Comparison of ENCODE assay signal across 9 mouse cellular contexts in genomic region chr5:138473601-138474000, GRCm38 (mm10). TPM values are rescaled to one million over a fixed set of nuclear protein-coding genes. Genes with fewer than 3 reads are reported as not detected.
DNase-seq lines count a peak whose midpoint lies in the region; ATAC-seq and TF ChIP-seq lines count a peak whose summit lies in the region.
"Had no signal": no experiment of that assay in that cellular context is flagged by ENCODE, and none has a peak within 500 bp of the region (broad histone marks: within the 10 kb centered on the region; RNA-seq: fewer than 3 reads in every experiment).

No protein-coding gene starts in this region.

- H3K4me1 ChIP-seq in kidney, embryonic 16.5 days (ENCODE audit: insufficient read depth, low read length), result no peaks in the 10 kb centered on the region
- H3K4me1 ChIP-seq in ES-Bruce4 (ENCODE audit: control insufficient read depth, insufficient read depth, low read length), result no peaks in the 10 kb centered on the region
- H3K4me1 ChIP-seq in embryonic facial prominence, embryonic 11.5 days (ENCODE audit: control insufficient read depth, insufficient read depth, low read length), result no peaks in the 10 kb centered on the region
- H3K4me1 ChIP-seq: megakaryocyte, embryonic 14.5 days had no signal

- H3K9me3 ChIP-seq in kidney, embryonic 16.5 days (ENCODE audit: low read length), result peaks cover 3% of the 10 kb centered on the region; the same call in 1 of the 2 replicates
- H3K9me3 ChIP-seq in ES-Bruce4 (replicated peaks; ENCODE audit: control insufficient read depth, insufficient read depth, low read length, poor library complexity, severe bottlenecking), result peaks cover 3% of the 10 kb centered on the region; the same call in 1 of the 2 replicates
- no peaks in the 10 kb centered on the region for H3K9me3 ChIP-seq in embryonic facial prominence, embryonic 11.5 days (replicated peaks; ENCODE audit: control insufficient read depth, low read length)

- H3K27me3 ChIP-seq in kidney, embryonic 16.5 days (ENCODE audit: insufficient read depth, low read length), result no peaks in the 10 kb centered on the region
- no peaks in the 10 kb centered on the region for H3K27me3 ChIP-seq in ES-Bruce4 (ENCODE audit: control insufficient read depth, insufficient read depth, low read length, poor library complexity, severe bottlenecking)
- H3K27me3 ChIP-seq in embryonic facial prominence, embryonic 11.5 days (ENCODE audit: control insufficient read depth, insufficient read depth, low read length), result no peaks in the 10 kb centered on the region
- H3K27me3 ChIP-seq: megakaryocyte, embryonic 14.5 days had no signal

- TF ChIP-seq POLR2A in ES-Bruce4 (IDR thresholded peaks at IDR 0.05; ENCODE audit: insufficient read depth, low read length), result no peak

- H3K27ac ChIP-seq in kidney, embryonic 16.5 days (ENCODE audit: low read length), result no peak overlapping the region
- no peak overlapping the region for H3K27ac ChIP-seq in ES-Bruce4 (ENCODE audit: insufficient read depth, low read length)
- no peak overlapping the region for H3K27ac ChIP-seq in embryonic facial prominence, embryonic 11.5 days (replicated peaks; ENCODE audit: low read depth, low read length)

- no peak for ATAC-seq in kidney, embryonic 16.5 days (ENCODE audit: low FRiP score, low TSS enrichment)
- ATAC-seq in embryonic facial prominence, embryonic 11.5 days (replicated peaks; ENCODE audit: insufficient number of reproducible peaks, low FRiP score, low TSS enrichment, low read depth), result no peak

- no peak overlapping the region for H3K9ac ChIP-seq in kidney, embryonic 16.5 days (replicated peaks; ENCODE audit: low read length)
- no peak overlapping the region for H3K9ac ChIP-seq in ES-Bruce4 (ENCODE audit: low read depth, poor library complexity, severe bottlenecking)
- H3K9ac ChIP-seq in embryonic facial prominence, embryonic 11.5 days (replicated peaks; ENCODE audit: low read length), result no peak overlapping the region

- H3K4me2 ChIP-seq in kidney, embryonic 16.5 days (replicated peaks; ENCODE audit: low read depth, low read length), result no peak overlapping the region
- no peak overlapping the region for H3K4me2 ChIP-seq in embryonic facial prominence, embryonic 11.5 days (ENCODE audit: low read depth, low read length)

- DNase-seq in kidney, adult 11 months, result peak; percentile 17
- DNase-seq in adrenal gland, postnatal 25 days, result peak; percentile 65
- DNase-seq in embryonic facial prominence, embryonic 11.5 days (ENCODE audit: low spot score), result peak; percentile 72
- peak; percentile 5 to 12 for DNase-seq in layer of hippocampus, postnatal 36 days
- DNase-seq in ovary, postnatal 36 days (ENCODE audit: low spot score), result peak; percentile 41
- DNase-seq in yolk sac, embryonic 10.5 days (ENCODE audit: low spot score), result peak; percentile 18

- TF ChIP-seq CTCF in ES-Bruce4 (IDR thresholded peaks at IDR 0.05; ENCODE audit: low read depth, low read length), result peak; percentile 95

- 28% methylated on average over 6 of the region's 6 CpGs for WGBS in kidney, embryonic 16.5 days
- WGBS in embryonic facial prominence, embryonic 11.5 days, result 29% methylated on average over 6 of the region's 6 CpGs

- TF ChIP-seq EP300 in ES-Bruce4 (IDR thresholded peaks at IDR 0.05; ENCODE audit: insufficient read depth, low read depth, low read length), result no peak

- no peak overlapping the region for H3K4me3 ChIP-seq in kidney, embryonic 16.5 days (ENCODE audit: low read length)
- no peak overlapping the region for H3K4me3 ChIP-seq in ES-Bruce4 (ENCODE audit: low read depth, low read length)
- H3K4me3 ChIP-seq in embryonic facial prominence, embryonic 11.5 days (ENCODE audit: low read depth, low read length), result no peak overlapping the region
- H3K4me3 ChIP-seq: megakaryocyte, embryonic 14.5 days had no signal

- no peaks in the 10 kb centered on the region for H3K36me3 ChIP-seq in kidney, embryonic 16.5 days (ENCODE audit: insufficient read depth, low read length)
- no peaks in the 10 kb centered on the region for H3K36me3 ChIP-seq in ES-Bruce4 (ENCODE audit: control insufficient read depth, insufficient read depth, low read length, poor library complexity, severe bottlenecking)
- no peaks in the 10 kb centered on the region for H3K36me3 ChIP-seq in embryonic facial prominence, embryonic 11.5 days (replicated peaks; ENCODE audit: control insufficient read depth, insufficient read depth, low read depth, low read length)

RNA-seq across cellular contexts. Expression of gene Zfp157, which starts 32.3 kb away (rescaled TPM):
- 35.3 and 44.1 TPM in 2 replicates for polyA plus RNA-seq in kidney, embryonic 16.5 days (2015; fragmentation: Nextera tagmentation; extraction: Ambion mirVana)
- 20.3 and 21.7 TPM in 2 replicates for polyA plus RNA-seq in ES-Bruce4 (2011; ENCODE audit: insufficient read depth, insufficient read length, low read depth, missing spikeins)
- 6.4 and 9.1 TPM in 2 replicates for total RNA-seq in adrenal gland, postnatal 25 days (2021)
- polyA plus RNA-seq in embryonic facial prominence, embryonic 11.5 days (2014; fragmentation: Nextera tagmentation; extraction: Ambion mirVana), result 45.8 and 49.3 TPM in 2 replicates
- 10 to 100 TPM; 25.2 to 26.6 TPM for total RNA-seq in layer of hippocampus, postnatal 36 days (2021)

Comparison
In these comparisons a context has a peak if more than half of its experiments do, and no peak if none do; other contexts are left out.
1. DNase-seq: peak in every context shown above with its lines; median percentile 72 in embryonic facial prominence, embryonic 11.5 days; 65 in adrenal gland, postnatal 25 days; 41 in ovary, postnatal 36 days; 18 in yolk sac, embryonic 10.5 days; 17 in kidney, adult 11 months; 8 in layer of hippocampus, postnatal 36 days.